Mouse (Mus musculus) heart, adult 2 months (tissue): ENCODE data around the gene Pik3ip1. TPM values are rescaled to one million over a fixed set of nuclear protein-coding genes. Genes with fewer than 3 reads are reported as not detected.

Experiments
- DNase-seq, 2 experiments: peaks; one replicate each; pipeline ENCODE4 v3.0.0; 2021
- H3K27ac ChIP-seq: fragments of 200-600 bp; 2 replicates; pipeline ENCODE4 v1.8.1; 2022
- H3K27me3 ChIP-seq: fragments of 200-500 bp; 2 replicates; pipeline ENCODE4 v1.6.1; 2012; ENCODE audit warnings: mild to moderate bottlenecking, low read length, inconsistent platforms, mixed read lengths; ENCODE audit not compliant: control insufficient read depth, insufficient read depth
- H3K36me3 ChIP-seq: fragments of 200-500 bp; 2 replicates; pipeline ENCODE4 v1.6.1; 2012; ENCODE audit warnings: low read length, inconsistent platforms; ENCODE audit not compliant: control insufficient read depth, insufficient read depth
- H3K4me1 ChIP-seq: fragments of 200-500 bp; 2 replicates; pipeline ENCODE4 v1.6.1; 2011; ENCODE audit warnings: low read length; ENCODE audit not compliant: control insufficient read depth, insufficient read depth
- H3K4me3 ChIP-seq: fragments of 200-600 bp; 2 replicates; pipeline ENCODE4 v1.8.1; 2022
- H3K79me2 ChIP-seq: fragments of 200-500 bp; replicated peaks from 2 replicates; pipeline ENCODE4 v1.6.1; 2012; ENCODE audit warnings: mild to moderate bottlenecking, inconsistent platforms, low read length, moderate library complexity, mixed read lengths; ENCODE audit not compliant: control insufficient read depth, insufficient read depth
- H3K9ac ChIP-seq: fragments of 200-500 bp; 2 replicates; pipeline ENCODE4 v1.6.1; 2012; ENCODE audit warnings: low read depth, mild to moderate bottlenecking, control low read depth, inconsistent platforms, low read length, mixed read lengths
- CTCF ChIP-seq: fragments of 200-600 bp; IDR thresholded peaks from 2 replicates; pipeline ENCODE4 v1.8.1; 2022; ENCODE audit warnings: antibody characterized with exemption, mild to moderate bottlenecking, moderate library complexity
- EP300 ChIP-seq: fragments of 200-500 bp; IDR thresholded peaks from 2 replicates; pipeline ENCODE4 v1.6.1; 2011; ENCODE audit warnings: low read depth, low read length, control low read depth; ENCODE audit not compliant: insufficient read depth
- POLR2A ChIP-seq: fragments of 200-500 bp; IDR thresholded peaks from 2 replicates; pipeline ENCODE4 v1.6.1; 2011; ENCODE audit warnings: mild to moderate bottlenecking, low read depth, low read length, control low read depth; ENCODE audit not compliant: insufficient read depth
- WGBS: fragments of 180-500 bp; shearing (Covaris S2); methylation state at CpG from one replicate; pipeline ENCODE4 v1.1.7; 2018; 5-methylcytosine and 5-hydroxymethylcytosine counted together
- intact Hi-C: fragments of 180-260 bp; cut with DNase I; formaldehyde crosslinking; loops from one replicate; pipeline ENCODE4 v1.15.1; 2025
- polyA plus RNA-seq: library from polyadenylated mRNA; depleted of rRNA; stranded (reverse); fragments of >200 nt; gene quantifications from 2 replicates; pipeline ENCODE4 v1.2.3, GENCODE M21; 2012
- total RNA-seq, 2 experiments: library from RNA; stranded (reverse); gene quantifications; 2 replicates each; pipeline ENCODE4 v1.2.3; 2021

The Pik3ip1 gene
- total and polyA plus RNA-seq, 3 experiments: 29.4 to 36.4 (median 29.5) TPM

- DNase-seq: no peak
- Histone ChIP-seq H3K9ac (no peak overlapping the region), H3K4me1 (no peaks in the 10 kb centered on the region; the same call in 1 of the 2 replicates), H3K27me3 (no peaks in the 10 kb centered on the region), H3K4me3 (no peak overlapping the region), H3K27ac (no peak overlapping the region), H3K79me2 (no peaks in the 10 kb centered on the region), H3K36me3 (no peaks in the 10 kb centered on the region)
- no peak for TF ChIP-seq POLR2A
- TF ChIP-seq EP300: no peak
- TF ChIP-seq CTCF: no peak
- intact Hi-C loops: loop anchor here (5.0 kb wide), 1 partner anchor 33 kb away; the partner anchor contains the start of gene Limk2
- WGBS: 54% methylated on average over 12 of the region's 12 CpGs
Measured at GRCm38 (mm10) chr11:3374741-3375140, 44.5 kb downstream of the Pik3ip1 start.

GRCm38 (mm10) chr11:3379427-3379826 lies 49.2 kb downstream of the Pik3ip1 start:
- H3K4me1 ChIP-seq: no peaks in the 10 kb centered on the region; the same call in 1 of the 2 replicates
- no peak overlapping the region for H3K27ac ChIP-seq
- intact Hi-C loops: no loop called here
- WGBS: 60% methylated on average over 4 of the region's 4 CpGs
- no peaks in the 10 kb centered on the region for H3K36me3 ChIP-seq
- DNase-seq: no peak
- no peak overlapping the region for H3K4me3 ChIP-seq
- no peak overlapping the region for H3K9ac ChIP-seq
- no peak for TF ChIP-seq POLR2A
- TF ChIP-seq EP300: no peak
- no peak for TF ChIP-seq CTCF
- H3K79me2 ChIP-seq: no peaks in the 10 kb centered on the region
- H3K27me3 ChIP-seq: no peaks in the 10 kb centered on the region

GRCm38 (mm10) chr11:3381148-3381814 lies 51.1 kb downstream of the Pik3ip1 start:
- TF ChIP-seq POLR2A: no peak
- DNase-seq: no peak
- WGBS: 87% methylated on average over 6 of the region's 6 CpGs
- no peaks in the 10 kb centered on the region for H3K27me3 ChIP-seq
- intact Hi-C loops: no loop called here
- no peak overlapping the region for H3K4me3 ChIP-seq
- H3K27ac ChIP-seq: no peak overlapping the region
- H3K36me3 ChIP-seq: no peaks in the 10 kb centered on the region
- no peak overlapping the region for H3K9ac ChIP-seq
- H3K79me2 ChIP-seq: no peaks in the 10 kb centered on the region
- H3K4me1 ChIP-seq: no peaks in the 10 kb centered on the region

GRCm38 (mm10) chr11:3382602-3383594 lies 52.7 kb downstream of the Pik3ip1 start:
- DNase-seq: no peak

GRCm38 (mm10) chr11:3386941-3387368 lies 56.8 kb downstream of the Pik3ip1 start:
- Histone ChIP-seq H3K79me2 (no peaks in the 10 kb centered on the region), H3K27ac (no peak overlapping the region), H3K4me3 (no peak overlapping the region), H3K9ac (no peak overlapping the region), H3K4me1 (no peaks in the 10 kb centered on the region; the same call in 1 of the 2 replicates), H3K36me3 (no peaks in the 10 kb centered on the region), H3K27me3 (no peaks in the 10 kb centered on the region)
- peak; percentile 83 to 90 for DNase-seq
- intact Hi-C loops: loop anchor here (1.0 to 5.0 kb wide), 4 partner anchors 22 to 125 kb away; partner anchors contain the start of genes Limk2 and Selenom
- peak; percentile 89 for TF ChIP-seq EP300
- peak; percentile 94 for TF ChIP-seq CTCF
- no peak for TF ChIP-seq POLR2A
- WGBS: 11% methylated on average over 4 of the region's 4 CpGs

More at GRCm38 (mm10) chr11:3382602-3383594, 52.7 kb downstream of the Pik3ip1 start:
- Histone ChIP-seq H3K36me3 (no peaks in the 10 kb centered on the region), H3K4me1 (no peaks in the 10 kb centered on the region; the same call in 1 of the 2 replicates), H3K79me2 (no peaks in the 10 kb centered on the region), H3K27me3 (no peaks in the 10 kb centered on the region), H3K27ac (no peak overlapping the region), H3K4me3 (no peak overlapping the region), H3K9ac (no peak overlapping the region)
- intact Hi-C loops: no loop called here
- TF ChIP-seq POLR2A (no peak), CTCF (peak; percentile 46), EP300 (no peak)
- WGBS: 76% methylated on average over 5 of the region's 5 CpGs
